Mouse (Mus musculus) testis, adult 2 months (tissue): ENCODE results near the gene Rhot2.

Experiments
- CTCF ChIP-seq: fragments of 200-500 bp; IDR thresholded peaks from 2 replicates; pipeline ENCODE4 v1.5.1; 2012; ENCODE audit warnings: low read depth, mild to moderate bottlenecking, inconsistent platforms, low read length, moderate library complexity; ENCODE audit not compliant: control insufficient read depth, insufficient read depth, insufficient replicate concordance
- POLR2A ChIP-seq: fragments of 200-500 bp; IDR thresholded peaks from 2 replicates; pipeline ENCODE4 v1.6.1; 2012; ENCODE audit warnings: low read depth, mild to moderate bottlenecking, inconsistent platforms, low read length, moderate library complexity; ENCODE audit not compliant: control insufficient read depth

GRCm38 (mm10) chr17:25813471-25813870 lies 31.2 kb downstream of the Rhot2 start:
- TF ChIP-seq CTCF = peak; percentile 56; the same call in 1 of the 2 replicates
- no peak for TF ChIP-seq POLR2A
